Mouse (Mus musculus) bone marrow, adult 2 months (tissue): ENCODE results near the gene Bdnf.

Experiments
- CTCF ChIP-seq: fragments of 200-500 bp; IDR thresholded peaks from 2 replicates; pipeline ENCODE4 v1.5.1; 2011; ENCODE audit warnings: low read length, control low read depth; ENCODE audit not compliant: control insufficient read depth, insufficient read depth
- POLR2A ChIP-seq: fragments of 200-500 bp; IDR thresholded peaks from 2 replicates; pipeline ENCODE4 v1.6.1; 2011; ENCODE audit warnings: low read depth, mild to moderate bottlenecking, control low read depth, low read length, borderline replicate concordance; ENCODE audit not compliant: control insufficient read depth

GRCm38 (mm10) chr2:109738331-109738730 is 63.8 kb downstream of the Bdnf start:
- TF ChIP-seq CTCF (no peak), POLR2A (no peak)
